Mouse (Mus musculus) heart, postnatal 4 days (tissue): Measurements from ENCODE around the gene Golm1. TPM values are rescaled to one million over a fixed set of nuclear protein-coding genes. Genes with fewer than 3 reads are reported as not detected.

Experiments
- DNase-seq: peaks from one replicate; pipeline ENCODE4 v3.0.0; 2021
- total RNA-seq, 2 experiments: library from RNA; stranded (reverse); gene quantifications; 2 replicates each; pipeline ENCODE4 v1.2.3; 2021

Gene Golm1
- total RNA-seq, 2 experiments from 2014 or later: 29.0 to 31.5 TPM

- no peak for DNase-seq
Measured at GRCm38 (mm10) chr13:59674761-59675150, 855 bp downstream of the Golm1 start.

- DNase-seq: no peak
Measured at GRCm38 (mm10) chr13:59674215-59674614, 1.4 kb downstream of the Golm1 start.

GRCm38 (mm10) chr13:59673597-59673996, 2.0 kb downstream of the Golm1 start:
- no peak for DNase-seq

- no peak for DNase-seq
Measured at GRCm38 (mm10) chr13:59672248-59672647, 3.4 kb downstream of the Golm1 start.

- no peak for DNase-seq
Measured at GRCm38 (mm10) chr13:59671521-59671920, 4.1 kb downstream of the Golm1 start.

- no peak for DNase-seq
Measured at GRCm38 (mm10) chr13:59669946-59670345, 5.7 kb downstream of the Golm1 start.

GRCm38 (mm10) chr13:59668501-59669093, 7.0 kb downstream of the Golm1 start:
- DNase-seq: peak; percentile 25

- no peak for DNase-seq
Measured at GRCm38 (mm10) chr13:59667763-59668162, 7.8 kb downstream of the Golm1 start.

- no peak for DNase-seq
Measured at GRCm38 (mm10) chr13:59663939-59664712, 11.5 kb downstream of the Golm1 start.

- no peak for DNase-seq
Measured at GRCm38 (mm10) chr13:59661966-59662365, 13.6 kb downstream of the Golm1 start.

GRCm38 (mm10) chr13:59661387-59661786, 14.2 kb downstream of the Golm1 start:
- no peak for DNase-seq

GRCm38 (mm10) chr13:59660371-59660770, 15.2 kb downstream of the Golm1 start:
- DNase-seq: no peak

GRCm38 (mm10) chr13:59657781-59658180, 17.8 kb downstream of the Golm1 start:
- no peak for DNase-seq

GRCm38 (mm10) chr13:59656975-59657388, 18.6 kb downstream of the Golm1 start:
- DNase-seq: no peak

- no peak for DNase-seq
Measured at GRCm38 (mm10) chr13:59656316-59656832, 19.2 kb downstream of the Golm1 start.

GRCm38 (mm10) chr13:59655718-59656315, 19.8 kb downstream of the Golm1 start:
- no peak for DNase-seq

- DNase-seq: no peak
Measured at GRCm38 (mm10) chr13:59654465-59654864, 21.1 kb downstream of the Golm1 start.

- no peak for DNase-seq
Measured at GRCm38 (mm10) chr13:59653136-59653535, 22.5 kb downstream of the Golm1 start.

- DNase-seq: no peak
Measured at GRCm38 (mm10) chr13:59652651-59653050, 23.0 kb downstream of the Golm1 start.

- no peak for DNase-seq
Measured at GRCm38 (mm10) chr13:59649781-59650180, 25.8 kb downstream of the Golm1 start.

GRCm38 (mm10) chr13:59648598-59648997, 27.0 kb downstream of the Golm1 start:
- DNase-seq: no peak

- DNase-seq: no peak
Measured at GRCm38 (mm10) chr13:59647484-59647883, 28.1 kb downstream of the Golm1 start.

- no peak for DNase-seq
Measured at GRCm38 (mm10) chr13:59646674-59647244, 28.9 kb downstream of the Golm1 start.
